Mouse (Mus musculus) cerebellum, postnatal 4 days (tissue): ENCODE measurements around the gene Atp6v1d.

ENCODE experiments used
- DNase-seq, 2 experiments: peaks; one replicate each; pipeline ENCODE4 v3.0.0; 2022; ENCODE audit warnings: low spot score in 2 of 2, mixed read lengths in 1 of 2

Gene Atp6v1d

GRCm38 (mm10) chr12:78861496-78862253, at the start of gene Atp6v1d, which contains the start of gene Eif2s1:
Gene Atp6v1d (minus strand): TSS chr12:78861638.
Gene Eif2s1 (plus strand): TSS chr12:78861819.
- peak; percentile 96 to 97 for DNase-seq

DNA sequence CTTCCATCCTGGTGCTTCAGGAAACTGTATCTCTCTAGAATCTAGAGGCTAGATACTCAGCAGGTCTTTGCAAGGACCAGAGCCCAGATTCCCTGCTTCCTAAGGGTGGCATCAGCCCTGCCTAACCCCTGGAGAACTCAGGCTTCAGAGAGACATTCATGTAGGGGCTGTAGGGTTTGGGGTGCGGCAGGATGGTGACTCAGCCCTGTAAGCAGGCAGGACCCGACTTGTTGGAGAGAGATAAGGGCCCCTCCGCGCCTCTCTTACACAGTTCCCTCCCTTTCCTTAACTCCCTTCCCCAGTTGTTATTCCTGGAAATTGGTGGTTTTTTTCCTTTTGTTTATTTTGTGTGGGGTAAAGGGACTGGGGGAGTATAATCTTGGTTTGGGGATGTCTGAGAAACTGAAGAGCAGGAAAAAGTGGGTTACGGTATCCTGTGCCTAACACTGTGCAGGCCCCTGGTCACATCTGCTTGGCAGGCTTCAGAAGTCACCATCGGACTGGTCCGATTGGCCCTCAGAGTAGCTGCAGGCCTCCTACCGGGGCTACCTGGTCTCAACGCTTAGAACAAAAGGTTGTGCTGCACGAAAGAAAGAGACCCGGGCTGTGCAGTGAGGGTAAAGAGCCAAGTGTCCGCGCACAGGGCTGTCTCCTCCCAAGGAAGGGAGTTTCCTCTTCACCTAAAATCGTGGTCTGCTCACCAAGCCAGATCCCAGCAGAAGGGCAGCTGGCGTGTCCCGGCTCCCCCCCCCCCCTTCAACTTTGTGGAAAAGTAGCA, 49.4 kb upstream of the Atp6v1d start:
- DNase-seq: no peak

GRCm38 (mm10) chr12:78908081-78908605, 46.7 kb upstream of the Atp6v1d start:
- DNase-seq: no peak

GRCm38 (mm10) chr12:78906707-78907162, 45.3 kb upstream of the Atp6v1d start, which contains the start of gene Plek2:
Gene Plek2 (minus strand): TSS chr12:78906964.
- peak in 1 of 2 experiments; percentile 26 for DNase-seq

- DNase-seq: no peak
Measured at GRCm38 (mm10) chr12:78904499-78904898, 43.1 kb upstream of the Atp6v1d start.

DNA sequence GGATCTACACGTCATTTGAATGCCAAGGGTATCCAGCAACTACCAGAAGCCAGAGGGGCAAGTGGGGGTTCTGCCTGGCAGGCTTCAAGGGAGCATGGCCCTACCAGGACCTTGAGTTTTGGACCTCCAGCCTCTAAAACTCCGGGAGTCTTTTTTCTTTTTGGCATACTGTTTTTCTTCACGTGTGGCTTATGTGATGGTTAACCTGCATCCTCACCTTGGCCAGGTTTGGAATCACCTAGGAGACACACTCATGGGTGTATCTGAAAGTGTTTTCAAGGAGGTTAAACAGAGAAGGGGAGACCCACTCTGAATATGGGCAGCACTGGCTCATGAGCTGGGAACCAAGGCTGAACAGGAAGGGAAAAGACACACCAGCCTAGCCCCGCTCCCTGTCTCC, 41.9 kb upstream of the Atp6v1d start:
- no peak for DNase-seq

DNA sequence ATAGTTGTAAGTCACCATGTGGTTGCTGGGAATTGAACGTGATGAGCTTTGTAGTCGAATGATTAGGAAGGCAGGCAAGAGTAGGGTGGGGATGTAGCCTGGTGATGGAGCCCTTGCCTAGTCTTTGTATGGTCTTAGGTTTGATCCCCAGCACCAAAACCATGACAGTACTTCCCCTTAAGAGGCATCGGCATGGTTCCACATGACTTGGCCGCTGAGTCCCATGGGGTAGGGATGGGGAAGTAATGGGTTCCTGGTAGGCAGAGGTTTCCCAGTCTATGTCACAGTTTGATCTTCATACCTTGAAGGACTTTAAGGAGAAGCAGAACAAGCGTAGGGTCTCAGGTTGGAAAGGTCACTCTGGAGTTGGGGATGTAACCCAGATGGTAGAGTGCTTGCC, 40.0 kb upstream of the Atp6v1d start:
- no peak for DNase-seq

DNA sequence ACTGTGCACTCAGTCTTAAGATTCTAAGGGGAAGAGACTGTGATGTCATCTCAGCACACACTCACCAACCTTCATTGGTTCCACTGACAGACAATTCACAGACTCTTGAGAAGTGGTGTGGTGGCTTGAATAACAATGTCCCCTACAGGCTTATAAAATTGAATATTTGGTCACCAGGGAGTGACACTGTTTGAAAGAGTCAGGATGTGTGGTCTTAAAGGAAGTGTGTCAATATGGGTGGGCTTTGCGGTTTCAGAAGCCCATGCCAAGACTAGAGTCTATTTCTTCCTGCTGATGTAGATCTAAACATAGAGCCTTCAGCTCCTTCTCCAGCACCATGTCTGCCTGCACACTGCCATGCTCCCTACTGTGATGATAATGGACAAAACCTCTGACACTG, 36.4 kb upstream of the Atp6v1d start:
- no peak for DNase-seq

DNA sequence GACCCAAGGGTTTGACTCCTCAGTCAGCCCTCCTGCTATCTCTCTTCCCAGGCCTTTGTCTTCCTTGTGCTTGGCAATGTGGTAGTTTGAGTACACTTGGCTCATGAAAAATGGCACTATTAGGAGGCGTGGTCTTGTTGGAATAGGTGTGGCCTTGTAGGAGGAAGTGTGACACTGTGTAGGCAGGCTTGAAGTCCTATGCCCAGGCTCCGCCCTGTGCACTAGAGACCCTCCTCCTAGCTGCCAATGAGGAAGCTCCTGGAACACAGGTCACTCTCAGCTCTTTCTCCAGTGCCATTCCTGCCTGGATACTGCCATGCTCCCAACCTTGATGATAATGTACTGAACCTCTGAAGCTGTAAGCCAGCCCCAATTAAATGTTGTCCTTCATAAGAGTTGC, 29.7 kb upstream of the Atp6v1d start:
- DNase-seq: no peak

- no peak for DNase-seq
Measured at GRCm38 (mm10) chr12:78890062-78890461, 28.6 kb upstream of the Atp6v1d start.

GRCm38 (mm10) chr12:78874581-78874980, 13.1 kb upstream of the Atp6v1d start:
- no peak for DNase-seq

- no peak for DNase-seq
Measured at GRCm38 (mm10) chr12:78868115-78868514, 6.7 kb upstream of the Atp6v1d start.

GRCm38 (mm10) chr12:78865434-78865833, 4.0 kb upstream of the Atp6v1d start:
- DNase-seq: peak in 1 of 2 experiments; percentile 13

DNA sequence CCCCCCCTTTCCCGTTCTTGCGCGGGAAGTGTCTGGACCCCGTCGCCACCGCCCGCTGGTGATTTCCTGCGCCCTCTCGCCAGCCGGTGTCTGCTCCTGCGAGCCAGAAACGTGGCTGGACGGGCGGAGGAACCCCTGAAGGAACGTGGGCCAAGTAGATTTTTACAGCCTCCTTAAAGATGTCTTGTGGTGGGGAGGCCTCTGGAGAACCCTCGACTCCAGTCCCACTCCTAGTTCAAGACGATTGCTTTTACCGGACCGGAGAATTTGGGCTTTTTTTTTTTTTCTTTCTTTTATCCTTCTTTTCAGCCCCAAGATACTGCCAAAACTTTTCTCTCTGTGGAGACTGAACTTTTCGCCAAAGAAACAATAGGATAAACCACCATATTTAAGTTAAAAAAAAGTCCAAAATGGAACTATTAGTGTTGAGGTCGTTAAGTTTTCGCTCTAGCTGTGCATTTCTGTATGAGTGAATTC, 854 bp upstream of the Atp6v1d start:
- DNase-seq: no peak

- no peak for DNase-seq
Measured at GRCm38 (mm10) chr12:78860921-78861495, 430 bp downstream of the Atp6v1d start.

GRCm38 (mm10) chr12:78848246-78848645, 13.2 kb downstream of the Atp6v1d start:
- no peak for DNase-seq

- DNase-seq: no peak
Measured at GRCm38 (mm10) chr12:78842429-78842828, 19.0 kb downstream of the Atp6v1d start.

GRCm38 (mm10) chr12:78839906-78840305, 21.5 kb downstream of the Atp6v1d start:
- no peak for DNase-seq

GRCm38 (mm10) chr12:78834496-78834895, 26.9 kb downstream of the Atp6v1d start:
- DNase-seq: no peak

- DNase-seq: no peak
Measured at GRCm38 (mm10) chr12:78814437-78814836, 47.0 kb downstream of the Atp6v1d start.

GRCm38 (mm10) chr12:78801836-78802235, 59.6 kb downstream of the Atp6v1d start:
- DNase-seq: no peak

DNA sequence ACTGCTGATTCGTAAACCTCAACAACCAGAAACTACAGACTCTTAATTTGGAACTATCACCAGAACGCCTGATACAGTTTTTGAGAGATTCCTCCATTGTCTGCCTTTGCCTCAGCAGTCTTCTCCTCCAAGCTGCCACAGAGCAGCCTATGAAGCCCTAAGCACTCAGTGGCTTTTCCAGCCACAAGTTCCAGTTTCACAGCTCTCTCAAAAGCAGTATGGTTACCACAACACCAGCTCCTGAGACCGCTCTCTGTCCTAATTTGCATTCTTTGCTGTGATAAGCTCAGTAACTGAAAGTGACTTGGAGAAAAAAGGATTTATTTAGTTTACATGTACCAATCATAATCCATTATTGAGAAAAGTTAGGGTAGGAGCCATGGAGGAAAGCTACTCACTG, 61.4 kb downstream of the Atp6v1d start:
- no peak for DNase-seq
